Mouse (Mus musculus) cerebellum, adult 9-11 months (tissue): ENCODE measurements around the gene Gna12.

Source experiments
- DNase-seq: peaks from one replicate; pipeline ENCODE4 v3.0.0; 2022

The Gna12 gene

DNA sequence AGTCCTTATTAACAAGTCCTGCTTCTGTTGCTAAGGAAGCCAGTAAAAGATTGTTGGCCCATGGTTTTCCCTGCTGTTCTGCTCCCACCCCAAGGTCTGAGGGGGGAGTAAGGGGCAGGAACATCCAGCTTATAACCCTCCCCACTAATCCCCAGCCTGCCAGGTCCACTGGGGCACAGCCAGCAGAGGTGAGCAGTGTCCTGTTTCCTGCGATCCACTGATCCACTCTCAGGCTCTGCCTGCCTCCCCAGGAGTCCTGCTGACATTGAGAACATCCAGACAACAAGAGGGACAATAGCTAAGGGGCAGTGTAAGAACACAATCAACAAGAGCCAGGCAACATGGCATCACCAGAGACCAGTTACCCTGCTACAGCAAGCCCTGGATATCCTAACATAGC is 3.4 kb downstream of the Gna12 start:
- no peak for DNase-seq

DNA sequence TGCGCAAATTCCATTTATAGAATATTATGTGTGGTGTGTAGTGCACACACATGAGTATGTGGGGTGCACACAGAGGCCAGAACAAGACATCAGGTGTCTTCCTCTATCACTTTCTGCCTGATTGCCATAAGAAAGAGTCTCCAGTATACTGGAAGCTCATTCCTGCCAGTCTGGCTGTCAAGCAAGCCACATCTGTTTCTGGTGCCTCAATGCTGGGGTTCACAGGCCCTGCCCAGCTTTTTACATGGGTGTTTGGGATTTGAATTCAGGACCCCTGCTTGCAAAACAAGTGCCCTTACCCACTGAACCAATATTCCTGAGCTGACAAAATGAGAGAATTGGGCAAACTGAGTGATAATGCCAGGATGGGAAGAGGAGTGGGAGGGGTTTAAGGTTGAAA is 4.1 kb downstream of the Gna12 start:
- no peak for DNase-seq

DNA sequence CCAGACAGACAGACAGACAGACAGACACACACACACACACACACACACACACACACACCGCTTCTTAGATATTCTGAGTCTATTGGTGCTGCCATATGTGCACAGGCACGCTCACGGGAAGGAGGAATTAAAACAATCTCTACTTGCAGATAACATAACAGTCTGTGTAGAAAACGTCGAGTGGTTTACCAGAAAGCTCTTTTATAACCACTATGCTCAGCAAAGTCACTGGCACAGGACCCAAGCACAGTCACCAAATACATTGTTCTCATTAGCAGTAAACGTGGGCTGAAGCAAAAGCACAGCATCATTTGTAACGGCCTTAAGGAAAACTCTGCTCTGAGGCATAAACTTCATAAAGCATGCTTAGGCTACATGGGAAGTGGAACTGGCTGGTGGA is 6.1 kb downstream of the Gna12 start:
- no peak for DNase-seq

DNA sequence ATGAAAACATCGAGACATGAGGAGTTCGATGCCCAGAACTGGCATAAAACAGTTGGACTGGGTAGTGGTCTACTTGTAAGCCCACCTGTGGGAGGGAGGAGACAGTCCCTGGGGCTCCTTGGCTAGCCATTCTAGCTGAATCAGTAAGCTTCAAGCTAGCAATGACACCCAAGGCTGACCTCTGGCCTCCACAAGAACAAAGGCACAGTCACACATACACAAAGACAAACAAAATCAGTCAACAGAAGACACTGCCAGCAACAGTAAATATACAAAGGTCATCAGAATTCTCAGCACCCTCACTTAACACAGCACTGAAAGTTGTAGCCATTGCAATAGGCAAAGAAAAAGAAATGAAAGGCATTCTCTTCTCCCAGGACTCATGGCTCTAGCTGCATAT is 6.8 kb downstream of the Gna12 start:
- no peak for DNase-seq

DNA sequence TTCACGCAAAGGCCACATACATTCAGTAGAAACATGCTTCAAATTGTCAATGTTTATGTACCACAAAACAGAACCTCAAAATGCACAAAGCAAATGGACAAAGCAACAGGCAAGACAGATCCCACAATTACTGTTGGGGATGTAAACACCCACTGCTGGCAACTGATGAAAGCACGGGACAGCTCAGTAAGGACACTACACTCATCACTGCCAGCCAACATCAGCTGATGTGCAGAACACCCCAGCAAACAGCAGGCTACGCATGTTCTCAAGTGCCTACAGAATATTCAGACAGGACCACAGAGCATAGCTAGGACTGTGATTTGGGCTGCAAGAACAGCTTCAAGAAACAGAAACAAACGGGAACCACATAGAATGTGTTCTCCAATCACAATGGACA is 8.3 kb downstream of the Gna12 start:
- DNase-seq, result no peak

DNA sequence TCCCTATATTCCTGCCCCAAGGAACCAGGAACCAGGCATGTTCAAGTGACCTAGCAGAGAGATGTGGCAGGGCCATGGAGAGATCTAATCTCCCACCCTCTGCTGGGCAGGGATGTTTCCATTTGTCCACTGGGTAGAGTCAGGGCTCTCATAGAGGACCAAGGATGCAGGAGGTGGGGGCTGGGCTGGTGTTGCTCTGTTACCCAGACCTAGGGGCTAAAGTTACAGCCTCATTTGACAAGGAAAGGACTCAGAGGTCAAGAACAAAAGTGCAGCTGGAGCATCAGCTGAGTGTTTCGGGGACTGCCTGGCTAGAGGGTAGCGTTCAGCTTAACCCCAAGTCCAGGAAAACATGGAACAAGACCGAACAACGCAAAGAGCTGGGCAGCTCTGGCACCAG is 9.7 kb downstream of the Gna12 start:
- DNase-seq, result no peak

DNA sequence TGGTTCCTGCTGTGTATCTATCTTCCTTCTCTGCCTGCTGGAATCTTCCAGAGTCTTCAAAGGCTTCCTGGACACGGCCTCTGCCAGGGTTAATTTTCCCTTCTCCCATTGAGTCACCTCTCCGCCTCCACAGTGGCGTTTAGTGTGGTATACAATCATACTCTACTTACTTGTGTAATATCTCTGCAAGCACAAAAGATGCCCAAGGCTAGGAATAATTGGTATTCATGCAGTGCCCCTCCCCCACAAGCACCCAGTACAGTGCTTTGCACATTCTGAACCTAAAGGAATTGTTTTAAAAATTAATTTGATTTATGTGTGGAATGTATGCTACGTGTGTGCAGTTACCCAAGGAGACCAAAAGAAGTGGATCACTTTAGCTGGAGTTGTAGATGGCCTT is 10.6 kb downstream of the Gna12 start:
- DNase-seq, result no peak

DNA sequence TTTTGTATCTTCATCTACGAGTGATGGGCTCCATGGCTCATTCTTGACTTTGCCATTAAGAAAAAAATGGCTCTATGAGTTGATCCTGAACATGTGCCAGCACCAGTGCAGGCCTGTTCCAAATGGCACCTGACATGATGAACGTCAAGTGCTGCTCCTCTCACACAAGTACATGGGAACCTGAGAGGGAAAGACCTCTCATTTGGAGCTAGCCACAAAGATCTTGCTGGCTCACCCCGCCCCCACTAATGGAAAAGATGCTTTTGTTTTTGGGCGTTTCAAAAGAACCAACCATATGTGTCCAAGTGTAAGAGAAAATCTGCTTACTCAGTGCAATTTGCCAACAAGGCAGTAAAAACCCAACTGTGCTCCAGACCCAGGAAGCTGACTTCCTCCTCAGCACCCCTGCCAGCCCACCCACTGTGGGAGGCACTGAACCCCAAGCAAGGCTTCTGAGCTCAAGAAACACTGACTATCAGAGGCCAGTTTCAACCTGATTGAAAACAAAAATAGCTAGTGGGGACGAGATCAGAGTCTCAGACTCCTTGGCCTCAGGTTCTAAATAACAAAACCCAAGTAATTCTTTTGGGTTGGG is 11.7 kb downstream of the Gna12 start:
- no peak for DNase-seq

DNA sequence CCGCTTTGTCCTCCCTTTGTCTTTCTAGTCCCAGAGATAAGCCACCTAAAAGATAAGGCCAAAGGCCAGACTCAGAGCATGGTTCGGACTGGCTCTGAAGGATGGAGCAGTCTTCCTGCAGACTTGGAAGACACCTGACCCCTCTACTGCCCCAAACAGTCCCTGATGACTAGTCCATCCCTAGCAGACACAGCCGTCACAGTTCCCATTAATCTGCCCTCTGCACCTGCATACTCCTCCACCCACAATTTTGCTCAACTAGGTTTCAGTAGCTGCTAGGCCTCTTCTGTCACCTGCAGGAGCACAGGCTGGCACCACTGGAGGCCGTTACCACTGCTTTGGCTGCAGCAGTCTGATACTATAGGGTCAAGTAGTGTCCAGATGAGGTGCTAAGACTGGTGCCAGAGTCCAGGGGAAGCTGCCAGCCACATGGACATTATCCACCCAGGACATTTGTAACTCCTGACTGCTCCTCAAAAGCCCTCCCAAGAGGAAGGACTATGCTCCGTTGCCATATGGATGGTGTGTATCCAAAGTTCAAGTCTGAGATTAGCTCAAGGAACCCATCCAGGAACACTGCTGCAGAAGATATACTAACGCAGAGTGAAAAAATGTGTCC is 13.2 kb downstream of the Gna12 start:
- DNase-seq, result no peak

DNA sequence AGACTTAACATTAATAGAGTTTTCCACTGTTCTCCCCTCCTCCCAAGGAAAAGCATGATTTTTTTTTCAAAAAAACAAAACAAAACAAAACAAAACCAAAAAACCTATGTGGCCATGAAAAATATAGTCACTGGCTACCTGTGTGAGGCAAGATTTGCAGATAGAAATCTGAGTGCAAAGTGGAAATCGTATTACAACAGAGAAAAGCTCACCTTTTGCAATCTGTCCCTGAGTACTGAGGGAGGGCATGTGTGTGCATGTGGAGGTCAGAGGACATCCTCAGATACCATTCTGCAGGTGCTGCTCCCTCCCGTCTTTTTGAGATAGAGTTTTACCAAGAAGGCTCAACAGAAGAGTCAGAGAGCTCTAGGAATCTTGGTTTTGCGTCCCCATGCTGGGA is 14.2 kb downstream of the Gna12 start:
- DNase-seq, result no peak

DNA sequence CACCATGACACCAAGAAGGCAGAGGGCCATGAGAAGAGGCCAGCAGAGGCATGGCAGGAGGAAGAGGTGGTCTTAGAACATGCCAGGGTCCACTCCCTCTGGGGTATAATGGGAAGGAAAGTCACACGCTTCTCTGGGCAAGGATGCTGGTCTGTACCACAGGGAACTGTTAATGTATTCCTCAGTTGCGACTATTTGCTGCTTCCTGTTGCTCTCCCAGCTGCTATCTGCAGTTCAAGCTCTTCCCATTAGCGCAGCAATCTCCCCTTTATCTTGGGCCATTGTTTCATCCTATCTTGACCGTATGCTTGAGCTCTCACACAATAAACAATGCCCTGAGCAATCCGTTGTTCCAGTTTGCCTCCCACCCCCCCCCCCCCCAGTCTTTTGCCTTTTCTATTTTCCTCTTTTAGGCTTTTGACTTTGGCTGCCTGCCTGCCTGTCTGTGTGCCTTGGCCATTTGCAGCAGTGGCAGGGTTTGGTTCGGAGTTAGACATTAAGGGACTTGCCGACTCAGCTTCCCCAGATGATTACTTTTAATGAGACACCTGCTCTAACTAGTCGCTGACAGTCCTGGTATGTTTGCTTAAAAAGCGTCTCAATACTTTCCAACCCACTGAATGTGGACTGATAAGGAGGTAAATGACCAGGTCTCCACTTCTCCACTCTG is 15.0 kb downstream of the Gna12 start:
- DNase-seq, result no peak

DNA sequence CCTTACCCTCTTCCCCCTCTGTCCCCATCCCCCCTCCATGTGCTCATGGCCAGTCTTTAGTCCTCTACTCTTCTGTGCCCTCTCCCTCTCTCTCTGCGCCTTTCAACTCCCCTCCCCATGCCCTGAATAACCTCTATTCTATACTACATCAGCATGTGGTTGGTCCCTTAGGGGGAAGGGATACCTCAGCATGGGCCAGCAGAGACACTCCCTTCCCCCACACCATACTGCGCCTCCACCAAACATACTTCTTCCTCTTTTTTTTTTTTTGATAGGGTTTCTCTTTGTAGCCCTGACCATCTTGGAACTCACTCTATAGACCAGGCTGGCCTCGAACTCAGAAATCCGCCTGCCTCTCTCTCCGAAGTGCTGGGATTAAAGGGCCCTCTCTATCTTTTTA is 15.8 kb downstream of the Gna12 start:
- DNase-seq, result no peak

DNA sequence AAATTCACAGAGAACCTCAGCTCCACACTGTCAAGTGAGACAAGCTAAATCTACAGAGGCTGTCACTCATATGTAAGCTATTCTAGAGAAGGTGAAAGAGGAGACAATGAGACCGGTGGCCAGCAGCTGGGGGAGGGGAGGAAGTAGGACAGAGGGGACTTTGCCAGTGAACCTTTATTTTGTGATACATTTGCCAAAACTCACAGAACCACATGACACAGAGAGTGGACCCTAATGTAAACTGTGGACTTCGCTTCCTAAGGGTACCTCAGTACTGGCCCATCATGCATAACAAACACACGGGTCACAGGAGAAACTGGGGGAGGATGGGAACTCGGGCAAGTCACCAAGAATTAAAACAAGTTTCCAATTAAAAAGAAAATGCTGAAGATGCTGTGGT is 17.5 kb downstream of the Gna12 start:
- no peak for DNase-seq

DNA sequence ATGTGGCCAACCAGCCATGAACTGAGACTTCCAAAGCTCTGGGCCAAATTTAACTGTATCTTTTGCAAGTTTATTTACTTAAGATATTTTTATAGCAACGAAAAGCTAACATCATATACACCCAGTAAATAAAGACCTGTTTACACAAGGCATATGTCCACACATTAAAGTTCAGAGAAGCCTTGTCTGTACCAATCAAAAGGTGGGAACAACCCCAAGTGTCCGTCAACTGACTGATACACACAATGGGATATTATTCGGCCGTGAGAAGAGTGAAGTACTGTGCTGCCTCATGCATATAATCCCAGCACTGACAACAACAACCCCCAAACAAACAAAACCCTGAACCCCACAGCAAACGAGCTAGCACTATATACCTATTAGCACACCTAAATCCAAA is 18.2 kb downstream of the Gna12 start:
- DNase-seq, result no peak

DNA sequence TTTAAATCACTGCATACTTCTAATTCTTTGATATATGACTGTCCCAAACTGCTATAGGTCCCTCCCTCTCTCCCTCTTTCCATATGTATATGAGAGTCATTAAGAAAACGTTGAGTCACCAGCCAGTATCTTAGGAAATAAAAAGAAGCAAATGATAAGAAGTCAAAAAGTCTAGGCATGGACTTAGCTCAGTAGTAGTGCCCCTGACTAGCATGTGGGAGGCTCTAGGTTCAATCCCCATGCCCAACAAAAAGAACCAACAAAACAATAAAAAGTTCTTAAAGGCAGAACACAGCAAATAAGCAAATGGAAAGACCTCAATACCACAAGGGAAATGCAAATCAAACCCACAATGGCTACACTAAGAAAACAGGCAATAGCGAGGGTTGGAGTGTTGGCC is 18.8 kb downstream of the Gna12 start:
- DNase-seq, result no peak

DNA sequence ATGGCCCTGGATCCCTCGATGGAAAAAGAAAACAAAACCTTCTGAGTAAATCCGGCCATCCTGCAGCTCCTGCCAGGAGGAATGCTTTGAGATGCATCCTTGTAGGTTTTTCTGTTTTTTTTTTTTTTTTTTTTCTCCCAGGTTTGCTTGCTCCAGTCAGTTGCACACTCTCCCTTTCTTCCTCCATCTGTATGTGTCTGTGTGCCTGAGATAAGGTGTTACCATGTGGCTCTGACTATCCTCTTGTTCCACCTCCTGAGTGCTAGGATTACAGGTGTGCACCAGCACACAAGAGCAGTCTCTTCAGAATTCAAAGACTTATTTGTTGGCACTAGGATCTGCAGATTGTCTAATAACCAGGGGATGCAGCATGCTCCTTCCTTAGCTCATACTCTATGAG is 23.3 kb downstream of the Gna12 start:
- no peak for DNase-seq

DNA sequence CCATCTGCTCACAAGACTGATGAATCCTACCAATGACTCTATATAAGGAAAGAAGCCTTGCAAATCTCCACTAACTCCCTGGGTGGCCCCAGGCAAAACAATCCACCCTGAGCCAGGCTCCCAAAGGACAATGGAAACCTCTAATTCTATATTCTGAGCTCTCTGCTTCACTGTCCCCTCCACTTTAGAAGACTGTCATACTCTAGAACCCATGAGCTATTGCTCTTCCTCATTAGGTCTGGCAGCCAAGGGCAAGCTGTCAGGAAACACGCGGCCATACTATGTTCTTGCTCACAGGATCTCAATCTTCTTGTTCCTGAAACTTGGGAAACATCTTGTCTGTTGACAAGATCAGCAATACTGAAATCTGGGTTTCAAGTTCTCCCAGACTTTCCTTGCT is 24.0 kb downstream of the Gna12 start:
- no peak for DNase-seq

DNA sequence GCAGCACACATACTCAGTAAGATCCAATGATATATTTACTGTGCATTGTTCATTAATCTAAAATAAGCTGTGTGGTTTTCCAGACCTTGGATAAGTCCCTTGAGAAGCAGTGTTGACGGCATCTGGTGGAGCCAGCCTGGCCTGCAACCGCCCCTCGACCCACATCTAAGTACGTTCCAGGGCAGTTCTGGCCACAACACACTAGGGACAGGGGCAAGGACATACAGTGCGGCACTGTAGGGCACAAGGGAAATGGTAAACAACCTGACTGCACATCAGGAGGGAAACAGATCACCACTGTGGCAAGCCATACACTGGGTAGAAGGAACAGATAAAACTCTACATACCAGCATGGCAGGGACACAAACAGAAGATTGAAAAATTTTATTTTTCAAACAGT is 28.4 kb downstream of the Gna12 start:
- DNase-seq, result no peak

DNA sequence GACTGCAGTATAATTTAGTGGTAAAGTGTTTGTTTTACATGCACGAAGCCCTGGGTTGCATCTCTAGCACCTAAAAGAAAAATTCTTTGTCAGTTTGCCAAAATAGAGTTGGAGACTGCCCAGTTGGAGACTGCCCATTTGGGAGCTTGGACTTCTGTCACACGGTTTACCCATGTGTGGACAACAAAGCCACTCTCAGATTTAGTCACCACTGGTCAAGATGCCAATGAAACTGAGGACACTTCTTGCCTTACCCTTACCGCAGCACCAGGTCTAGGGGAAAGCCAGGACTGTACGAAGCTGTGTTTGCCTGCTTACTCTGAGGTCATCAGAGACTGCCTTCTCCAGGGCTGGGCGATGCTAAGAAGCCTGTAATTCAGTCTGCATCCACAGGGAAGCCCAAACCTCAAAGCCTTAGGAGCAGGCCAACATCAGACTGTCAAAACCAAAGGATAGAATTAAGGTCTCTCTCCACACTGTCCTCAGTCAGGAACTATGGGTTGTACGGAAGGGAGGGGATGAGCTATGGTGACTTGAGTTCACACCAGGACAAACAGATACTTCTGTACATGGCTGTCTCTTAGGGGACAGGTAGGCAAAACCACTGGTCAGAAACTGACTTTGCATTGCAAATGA is 29.8 kb downstream of the Gna12 start:
- peak; percentile 21 for DNase-seq

DNA sequence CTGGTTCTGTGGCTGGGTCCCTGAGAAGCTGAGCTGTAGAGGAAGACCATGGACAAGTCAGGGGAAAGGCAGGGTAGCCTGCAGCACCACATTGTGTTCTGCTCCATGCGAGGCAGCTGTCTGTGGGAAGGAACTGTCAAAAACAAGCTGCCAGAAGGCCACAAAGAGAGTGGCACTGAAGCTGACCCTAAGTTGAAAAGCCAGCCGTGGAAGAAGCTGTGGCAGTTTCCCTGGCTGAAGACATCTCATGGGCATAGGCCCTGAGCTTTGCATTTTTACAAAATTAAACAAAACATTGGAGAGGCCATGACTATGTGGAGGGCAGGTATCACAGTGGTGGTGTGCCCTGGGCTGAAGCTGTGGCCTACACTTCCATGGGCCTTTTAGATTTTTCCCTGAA is 31.0 kb downstream of the Gna12 start:
- DNase-seq, result no peak

DNA sequence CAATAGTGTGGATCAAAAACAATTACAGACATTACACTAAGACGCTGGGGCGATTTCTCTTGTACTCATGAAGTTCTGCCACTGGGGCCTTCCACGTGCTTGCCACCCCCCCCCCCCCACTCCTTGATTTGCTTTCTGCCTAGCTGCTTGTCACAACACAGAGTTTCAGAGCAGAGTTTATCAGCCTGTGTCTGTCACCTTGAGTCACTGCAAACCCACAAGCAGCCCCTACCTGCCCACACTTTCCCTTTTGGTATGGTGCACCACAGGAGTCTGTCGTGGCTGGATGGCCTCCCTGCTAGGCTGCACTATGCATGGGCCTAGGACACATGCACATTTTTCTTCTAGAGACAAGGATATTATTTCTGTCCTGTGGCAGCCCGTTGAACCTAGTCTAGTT is 31.5 kb downstream of the Gna12 start:
- DNase-seq, result no peak

DNA sequence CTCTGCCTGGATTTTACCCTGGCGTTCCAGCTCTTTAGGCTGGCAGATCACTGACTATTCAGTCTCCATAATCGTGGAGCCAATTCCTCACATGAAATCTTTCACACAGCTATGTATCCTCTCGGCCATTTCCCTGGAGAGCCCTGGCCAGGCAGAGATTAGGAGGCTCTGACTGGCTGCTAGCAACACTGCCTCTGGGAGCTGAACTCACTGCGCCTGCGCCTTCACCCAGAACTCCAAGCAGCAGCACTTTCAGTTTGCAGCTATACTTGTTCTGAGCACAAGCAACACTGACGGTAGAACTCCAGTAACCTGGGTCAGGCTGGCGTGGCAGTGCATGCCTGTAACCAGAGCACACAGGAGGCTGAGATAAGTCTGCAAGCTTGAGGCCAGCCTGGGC is 32.1 kb downstream of the Gna12 start:
- no peak for DNase-seq

DNA sequence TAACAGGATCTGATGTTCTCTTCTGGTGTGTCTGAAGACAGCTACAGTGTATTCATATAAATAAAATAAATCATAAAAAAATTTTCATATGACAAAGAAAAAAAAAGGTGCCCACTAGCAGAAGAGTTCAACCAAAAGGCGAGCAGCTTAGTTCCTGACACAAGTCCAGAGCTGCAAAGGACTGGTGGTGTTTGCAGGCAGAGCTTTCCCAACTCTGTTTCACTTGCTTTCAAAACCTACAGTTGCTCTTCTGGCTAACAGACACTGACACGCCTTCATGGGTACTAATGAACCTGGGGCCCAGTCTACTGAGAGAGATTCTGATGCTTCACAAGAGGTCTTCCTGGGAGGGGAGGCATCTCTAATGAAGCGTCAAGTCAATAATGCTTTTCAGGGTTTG is 34.2 kb downstream of the Gna12 start:
- DNase-seq, result no peak

DNA sequence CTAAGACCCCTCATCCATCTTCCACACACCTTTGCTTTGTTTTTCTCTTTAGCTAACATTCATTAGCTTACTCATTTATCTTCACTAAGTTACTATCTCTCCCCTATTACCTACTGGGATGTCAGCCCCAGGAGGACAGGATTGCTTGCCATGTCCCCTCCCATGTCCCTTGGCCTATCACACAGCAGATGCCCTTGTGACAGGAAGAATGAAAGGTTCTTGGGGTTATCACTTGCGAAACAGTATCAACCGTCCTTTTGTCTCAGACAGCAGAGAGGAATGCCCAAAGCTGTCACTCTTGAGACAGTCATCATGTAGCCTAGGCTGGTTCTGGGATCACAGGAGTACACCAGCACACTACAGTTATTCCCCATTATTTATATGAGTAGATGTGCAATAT is 35.1 kb downstream of the Gna12 start:
- no peak for DNase-seq

DNA sequence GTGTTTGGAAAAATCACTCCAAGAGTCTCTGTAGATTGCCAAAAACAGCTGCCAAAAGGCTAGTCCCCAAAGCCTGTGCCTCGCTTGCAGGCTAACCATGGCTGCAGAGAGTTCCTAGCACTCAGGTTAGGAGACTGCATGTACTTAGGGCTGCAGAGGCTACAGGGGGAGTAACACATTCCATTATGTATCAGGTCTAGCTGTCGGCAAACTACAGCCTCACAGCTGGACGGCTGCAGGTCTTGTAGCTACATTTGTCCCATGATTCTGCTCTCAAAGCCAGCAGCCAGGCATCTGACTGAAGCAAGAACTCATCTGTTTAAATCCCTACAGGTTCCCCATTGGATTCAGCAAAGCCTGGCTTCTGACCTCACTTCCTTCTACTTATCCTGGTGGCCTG is 35.5 kb downstream of the Gna12 start:
- no peak for DNase-seq
